Mouse (Mus musculus): ENCODE data around the gene Cdk15.

The Cdk15 gene

GRCm38 (mm10) chr1:59321880-59322836, 65.5 kb downstream of the Cdk15 start:
- no peak for DNase-seq (ENCODE audit: low read depth)

GRCm38 (mm10) chr1:59326854-59327395, 70.2 kb downstream of the Cdk15 start:
- DNase-seq (ENCODE audit: low read depth) = no peak

DNA sequence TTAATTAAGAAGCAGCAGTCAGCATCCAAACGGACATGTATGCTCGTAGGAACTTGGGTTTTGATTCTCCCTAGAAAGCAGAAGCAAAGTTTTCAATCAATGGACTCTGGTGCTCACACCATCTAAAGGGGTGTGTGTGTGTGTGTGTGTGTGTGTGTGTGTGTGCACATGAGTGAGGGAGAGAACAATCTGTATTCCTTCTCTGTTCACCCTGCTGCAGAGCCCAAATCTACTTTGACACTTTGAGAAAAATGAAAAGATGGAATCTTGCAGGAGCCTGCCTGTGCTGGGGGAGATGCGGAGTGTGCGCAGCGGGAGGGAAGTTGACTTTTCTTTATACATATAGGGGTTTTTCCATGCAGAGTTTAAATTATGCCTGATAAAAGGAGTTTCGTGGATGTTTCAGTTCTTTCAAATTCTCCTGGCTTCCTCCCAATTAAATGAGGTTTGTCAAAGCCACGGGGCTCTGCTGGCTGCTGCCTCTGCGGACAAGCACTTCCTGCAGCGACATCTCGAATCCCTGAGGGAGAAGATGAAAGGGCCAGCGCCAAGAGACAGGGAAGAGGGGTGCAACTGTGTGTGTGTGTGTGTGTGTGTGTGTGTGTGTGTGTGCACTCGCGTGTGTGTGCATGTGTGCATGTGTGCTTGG, 76.2 kb downstream of the Cdk15 start:
- DNase-seq (ENCODE audit: low read depth) = no peak

DNA sequence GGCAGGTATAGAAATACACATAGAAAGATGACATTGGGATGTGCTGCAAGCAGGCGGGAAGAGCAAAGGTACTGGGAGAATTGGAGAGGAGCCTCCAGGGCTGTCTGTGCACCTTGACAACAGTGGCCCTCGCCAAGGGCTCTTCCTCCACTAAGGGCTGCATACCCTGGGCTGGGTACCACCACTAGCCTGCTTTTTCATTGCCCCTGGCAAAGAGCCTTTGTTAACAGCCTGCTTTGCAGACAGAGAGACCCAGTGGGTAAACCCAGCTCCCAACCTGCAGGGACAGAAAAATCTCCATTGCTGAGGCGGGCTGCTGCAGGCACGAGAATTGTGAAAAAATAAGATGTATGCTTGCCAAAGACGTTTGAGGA, 76.7 kb downstream of the Cdk15 start:
- no peak for DNase-seq (ENCODE audit: low read depth)

- DNase-seq (ENCODE audit: low read depth) = no peak
These were observed 77.3 kb downstream of the Cdk15 start for GRCm38 (mm10) chr1:59333860-59334561.

DNA sequence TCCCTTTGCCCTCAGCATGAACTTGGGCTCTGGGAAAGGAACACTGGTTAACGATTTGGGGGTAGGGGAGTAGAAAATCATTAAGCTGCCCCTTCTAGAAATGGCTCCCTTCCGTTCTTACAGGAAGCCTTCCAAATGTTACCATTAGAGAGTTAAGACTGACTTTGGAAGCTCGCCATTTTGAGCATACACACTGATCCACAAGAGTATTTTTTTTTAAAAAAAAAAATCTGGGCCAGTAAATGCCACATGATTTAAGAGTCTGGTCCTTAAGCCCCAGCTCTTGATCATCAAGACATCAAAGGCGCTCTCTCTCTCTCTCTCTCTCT, 77.8 kb downstream of the Cdk15 start:
- DNase-seq (ENCODE audit: low read depth) = no peak

GRCm38 (mm10) chr1:59336256-59336655, 79.5 kb downstream of the Cdk15 start:
- no peak for DNase-seq (ENCODE audit: low read depth)

GRCm38 (mm10) chr1:59340814-59341588, 84.3 kb downstream of the Cdk15 start:
- DNase-seq (ENCODE audit: low read depth) = no peak

GRCm38 (mm10) chr1:59341697-59342096, 85.0 kb downstream of the Cdk15 start:
- DNase-seq (ENCODE audit: low read depth) = no peak

- no peak for DNase-seq (ENCODE audit: low read depth)
These were observed 85.4 kb downstream of the Cdk15 start for GRCm38 (mm10) chr1:59342146-59342545.

GRCm38 (mm10) chr1:59352706-59353105, 96.0 kb downstream of the Cdk15 start:
- DNase-seq (ENCODE audit: low read depth) = no peak

DNA sequence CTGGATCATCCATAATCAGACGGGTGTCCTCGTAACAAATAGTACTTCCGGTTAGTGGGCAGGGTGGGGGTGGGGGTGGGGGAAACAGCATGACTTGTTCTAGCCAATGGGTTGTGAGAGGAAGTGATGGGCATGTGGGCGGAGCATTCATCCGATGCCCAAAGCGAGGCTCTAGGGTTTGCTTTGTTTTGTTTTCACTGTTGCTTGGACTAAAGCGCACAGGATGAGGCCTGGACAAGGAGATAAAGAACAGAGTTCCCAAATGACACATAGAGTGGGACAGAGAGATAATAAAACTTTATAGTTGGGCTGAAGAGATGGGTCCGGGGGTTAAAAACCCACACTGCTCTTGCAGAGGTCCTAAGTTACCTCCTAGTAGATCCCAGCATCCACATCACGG, 98.7 kb downstream of the Cdk15 start:
- no peak for DNase-seq (ENCODE audit: low read depth)

- DNase-seq (ENCODE audit: low read depth) = no peak
These were observed 102.4 kb downstream of the Cdk15 start for GRCm38 (mm10) chr1:59359136-59359535.

- DNase-seq (ENCODE audit: low read depth) = no peak
These were observed 104.1 kb downstream of the Cdk15 start for GRCm38 (mm10) chr1:59360834-59361233.

GRCm38 (mm10) chr1:59361460-59361859, 104.8 kb downstream of the Cdk15 start:
- no peak for DNase-seq (ENCODE audit: low read depth)

- DNase-seq (ENCODE audit: low read depth) = no peak
These were observed 105.3 kb downstream of the Cdk15 start for GRCm38 (mm10) chr1:59361966-59362365.

DNA sequence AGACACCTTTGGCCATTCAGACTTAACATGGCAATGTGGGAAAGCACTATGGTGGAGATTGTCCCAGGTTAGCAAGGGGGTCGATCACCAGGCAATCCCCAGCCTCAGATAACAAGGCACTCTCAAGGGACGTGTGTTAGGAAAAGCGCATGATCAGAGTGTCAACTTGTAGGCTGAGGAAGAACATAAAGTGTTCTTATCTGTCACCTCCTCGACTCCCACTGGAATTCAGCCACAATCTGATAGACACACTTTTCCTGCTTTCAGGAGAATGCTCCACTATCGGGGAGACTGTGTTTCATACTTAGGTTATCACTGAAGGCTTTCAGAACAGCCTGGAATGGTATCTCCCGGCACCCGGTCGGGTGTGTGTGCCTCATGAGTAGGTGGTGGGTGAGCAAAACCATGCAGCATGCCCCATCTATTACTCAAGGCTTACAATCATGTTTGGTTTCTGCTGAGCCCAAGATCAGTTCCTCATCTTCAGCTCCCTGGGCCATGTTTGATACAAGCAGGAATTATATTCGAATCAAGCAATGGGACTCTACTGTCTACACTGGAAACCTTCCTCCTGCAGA, 107.8 kb downstream of the Cdk15 start:
- no peak for DNase-seq (ENCODE audit: low read depth)

- DNase-seq (ENCODE audit: low read depth) = no peak
These were observed 111.4 kb downstream of the Cdk15 start for GRCm38 (mm10) chr1:59367928-59368648.

DNA sequence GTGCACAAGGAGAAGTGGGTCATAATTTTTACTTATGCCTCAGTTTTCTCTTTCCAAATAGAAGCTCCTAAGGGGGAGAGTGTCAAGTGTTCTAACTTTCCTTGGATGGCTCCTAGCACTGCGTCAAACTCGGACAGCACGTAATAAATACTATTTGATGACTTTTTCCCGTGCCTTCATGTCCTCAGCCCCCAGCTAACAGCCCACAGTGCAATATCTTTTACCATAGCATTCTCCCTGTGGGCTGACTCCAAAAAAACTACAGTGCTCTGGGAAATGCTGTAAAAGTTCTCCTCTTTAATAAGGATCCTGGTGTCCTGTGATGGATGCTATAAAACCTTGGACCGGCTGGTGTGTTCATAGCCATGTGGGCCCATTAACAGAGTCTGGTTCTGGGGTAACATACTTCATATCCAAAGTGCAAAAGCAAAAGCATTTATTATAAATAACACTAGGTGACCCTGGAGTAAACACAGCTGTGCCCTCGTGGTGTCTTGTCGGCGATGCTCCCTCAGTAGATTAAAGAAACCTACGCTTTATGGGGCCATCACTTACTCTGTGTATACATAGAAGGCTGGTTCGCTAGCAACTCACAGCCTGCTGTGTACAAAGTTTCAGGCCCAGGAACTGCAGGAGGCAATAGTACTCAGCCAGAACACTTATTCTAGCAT, 112.1 kb downstream of the Cdk15 start:
- DNase-seq (ENCODE audit: low read depth) = no peak

- DNase-seq (ENCODE audit: low read depth) = no peak
These were observed 112.6 kb downstream of the Cdk15 start for GRCm38 (mm10) chr1:59369320-59369685.
